Mouse (Mus musculus) NIH3T3 (cell line): ENCODE results near the gene Ppp1r14b.

Experiments
- DNase-seq: peaks from one replicate; pipeline ENCODE4 v3.0.0-alpha.2; 2012; ENCODE audit warnings: low read depth

Ppp1r14b gene

DNA sequence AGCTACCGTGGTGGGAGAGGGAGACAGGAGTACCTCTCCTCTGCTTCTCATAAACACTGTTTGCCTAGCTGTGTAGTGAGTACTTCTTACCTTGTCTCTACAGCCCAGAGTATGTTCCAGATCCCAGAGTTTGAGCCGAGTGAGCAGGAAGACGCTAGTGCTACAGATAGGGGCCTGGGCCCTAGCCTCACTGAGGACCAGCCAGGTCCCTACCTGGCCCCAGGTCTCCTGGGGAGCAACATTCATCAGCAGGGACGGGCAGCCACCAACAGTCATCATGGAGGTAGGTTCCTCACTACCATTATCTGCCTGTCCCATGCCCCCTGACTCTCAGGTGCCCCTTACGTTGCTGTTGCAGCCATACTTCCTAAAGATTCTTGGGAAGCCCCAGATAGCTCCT, 32.0 kb upstream of the Ppp1r14b start:
- no peak for DNase-seq

DNA sequence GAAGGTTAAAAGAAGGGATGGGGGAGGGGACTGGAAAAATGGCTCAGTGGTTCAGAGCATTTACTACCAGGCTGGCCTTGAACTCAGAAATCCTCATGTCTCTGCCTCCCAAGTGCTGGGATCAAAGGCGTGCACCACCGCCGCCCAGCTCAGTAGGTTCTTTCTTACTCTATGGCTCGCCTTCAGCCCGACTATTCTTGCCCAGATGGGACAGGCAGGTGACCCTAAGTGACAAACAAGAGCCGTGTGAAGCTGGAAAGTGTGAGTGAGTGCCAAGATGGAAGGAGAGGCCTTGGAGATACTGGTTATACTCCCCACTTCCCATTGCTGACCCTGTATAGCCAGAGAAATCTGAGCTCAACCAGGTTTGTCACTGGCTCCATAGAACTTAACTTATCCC, 31.1 kb upstream of the Ppp1r14b start:
- no peak for DNase-seq

DNA sequence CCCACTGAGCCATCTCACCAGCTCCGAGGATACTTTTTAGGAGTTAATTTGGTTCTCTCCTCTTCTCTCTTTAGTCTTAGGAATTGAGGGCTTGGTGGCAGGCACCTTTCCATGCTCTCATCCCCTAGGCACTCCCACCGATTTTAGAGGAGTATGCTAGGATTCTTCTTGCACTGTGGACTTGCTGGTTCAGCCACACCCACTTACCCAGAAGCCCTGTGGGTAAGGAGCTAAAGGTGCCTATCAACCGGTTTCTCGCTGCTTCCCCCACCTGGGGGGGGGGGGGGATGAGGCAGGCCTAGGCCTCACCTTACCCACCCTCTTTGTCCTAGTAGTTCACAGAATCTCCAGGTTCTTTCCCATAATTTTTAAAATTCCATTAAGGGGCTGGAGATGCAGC, 27.0 kb upstream of the Ppp1r14b start:
- no peak for DNase-seq

DNA sequence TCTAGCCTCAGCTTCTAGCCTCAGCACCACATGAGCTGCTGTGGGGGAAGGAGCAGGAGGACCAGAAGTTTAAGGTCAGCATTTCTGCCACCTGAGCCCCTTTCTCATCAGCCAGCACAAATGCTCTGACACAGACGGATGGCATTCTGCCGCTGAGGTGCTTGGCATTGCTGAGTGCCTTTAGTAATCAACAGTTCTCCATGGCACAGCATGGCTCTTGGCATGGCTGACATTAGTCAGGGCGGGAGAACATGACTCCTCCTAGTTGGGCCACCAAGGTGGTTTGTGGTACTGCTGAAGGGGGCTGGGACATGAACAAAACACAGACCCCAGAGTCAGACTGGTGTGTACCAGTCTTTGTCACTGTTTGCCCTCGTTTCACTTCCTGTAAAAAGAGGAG, 26.6 kb upstream of the Ppp1r14b start:
- DNase-seq: no peak

DNA sequence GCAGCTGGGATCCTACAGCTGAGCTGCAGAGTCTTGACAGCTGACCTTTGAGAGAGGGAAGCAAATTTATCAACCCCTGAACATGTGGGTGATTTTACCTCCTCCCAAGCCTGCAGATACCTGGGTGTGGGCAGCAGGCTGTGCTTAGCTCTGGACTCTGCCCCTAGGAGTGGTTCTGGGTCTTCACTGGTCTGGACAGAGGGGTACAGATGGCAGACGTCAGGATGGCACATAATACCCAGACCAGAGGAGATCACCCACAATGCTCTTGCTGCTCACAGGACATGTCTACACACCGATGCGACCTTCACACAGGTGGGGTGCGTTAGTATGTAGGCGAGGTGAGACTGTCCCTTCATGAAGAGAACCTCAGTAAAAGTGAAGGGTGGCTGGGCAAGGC, 25.2 kb upstream of the Ppp1r14b start:
- DNase-seq: no peak

DNA sequence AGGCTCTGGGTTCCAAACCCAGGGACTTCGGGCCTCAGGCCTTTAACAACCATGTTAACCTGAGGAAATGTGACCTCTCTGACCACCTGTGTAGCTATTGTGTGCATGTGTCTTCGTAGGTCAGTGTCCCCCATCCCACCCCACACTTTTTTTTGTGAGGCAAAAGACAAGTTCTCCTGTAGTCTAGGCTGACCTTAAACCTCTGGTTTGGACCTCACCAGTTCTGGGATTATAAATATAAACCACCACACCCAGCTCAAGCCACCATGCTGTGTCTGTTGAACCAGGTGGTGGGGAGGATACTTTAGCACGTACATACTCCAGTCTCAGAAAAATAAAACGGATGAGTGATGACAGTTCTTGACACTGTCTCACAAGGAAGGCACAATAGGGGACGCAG, 24.8 kb upstream of the Ppp1r14b start:
- no peak for DNase-seq

DNA sequence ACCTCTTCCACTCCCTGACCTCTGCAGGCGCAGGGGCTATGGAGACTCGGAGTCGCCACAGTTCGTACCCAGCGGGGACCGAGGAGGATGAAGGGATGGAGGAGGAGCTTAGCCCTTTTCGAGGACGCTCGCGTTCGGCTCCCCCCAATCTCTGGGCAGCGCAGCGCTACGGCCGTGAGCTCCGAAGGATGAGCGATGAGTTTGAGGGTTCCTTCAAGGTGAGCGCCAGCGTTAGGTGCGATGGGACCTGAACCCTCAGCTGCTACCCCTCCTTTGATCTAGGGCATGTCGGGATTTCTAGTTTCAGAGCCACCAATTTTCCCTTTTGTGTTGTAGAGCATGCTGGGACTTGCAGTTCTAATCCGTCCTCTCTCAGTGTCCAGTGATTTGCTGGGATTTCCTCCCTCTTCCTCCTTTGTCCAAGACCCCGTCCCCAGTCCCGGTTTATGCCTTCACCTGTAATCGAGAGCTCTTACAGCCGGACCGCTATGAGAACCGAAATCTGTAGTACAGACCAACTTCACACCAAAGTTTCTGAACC, 24.1 kb upstream of the Ppp1r14b start:
- peak; percentile 69 for DNase-seq

DNA sequence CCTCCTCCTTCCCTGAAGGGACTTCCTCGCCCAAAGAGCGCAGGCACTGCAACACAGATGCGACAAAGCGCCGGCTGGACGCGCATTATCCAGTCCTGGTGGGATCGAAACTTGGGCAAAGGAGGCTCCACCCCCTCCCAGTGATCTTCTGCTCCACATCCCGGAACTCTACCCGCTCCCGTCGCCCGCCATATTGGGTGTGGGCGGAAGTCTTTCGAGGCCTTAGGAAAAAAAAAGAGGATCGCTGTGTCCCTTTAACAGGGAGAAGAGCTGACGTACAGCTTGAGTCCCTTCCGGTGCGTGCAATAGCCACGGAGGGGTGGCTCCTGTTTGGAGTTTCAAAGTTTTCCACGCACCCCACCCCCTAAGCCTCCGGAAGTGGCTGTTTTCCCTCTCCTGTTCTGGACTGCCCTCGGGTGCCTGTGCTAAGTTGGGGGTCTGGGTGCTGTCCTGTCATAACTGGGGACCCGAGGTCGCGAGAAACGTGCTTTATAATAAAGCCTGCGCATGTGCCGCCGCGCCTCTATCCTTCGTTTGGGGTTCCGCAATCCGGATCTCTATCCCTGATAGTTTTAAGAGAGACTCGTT, 23.3 kb upstream of the Ppp1r14b start:
- DNase-seq: peak; percentile 96

DNA sequence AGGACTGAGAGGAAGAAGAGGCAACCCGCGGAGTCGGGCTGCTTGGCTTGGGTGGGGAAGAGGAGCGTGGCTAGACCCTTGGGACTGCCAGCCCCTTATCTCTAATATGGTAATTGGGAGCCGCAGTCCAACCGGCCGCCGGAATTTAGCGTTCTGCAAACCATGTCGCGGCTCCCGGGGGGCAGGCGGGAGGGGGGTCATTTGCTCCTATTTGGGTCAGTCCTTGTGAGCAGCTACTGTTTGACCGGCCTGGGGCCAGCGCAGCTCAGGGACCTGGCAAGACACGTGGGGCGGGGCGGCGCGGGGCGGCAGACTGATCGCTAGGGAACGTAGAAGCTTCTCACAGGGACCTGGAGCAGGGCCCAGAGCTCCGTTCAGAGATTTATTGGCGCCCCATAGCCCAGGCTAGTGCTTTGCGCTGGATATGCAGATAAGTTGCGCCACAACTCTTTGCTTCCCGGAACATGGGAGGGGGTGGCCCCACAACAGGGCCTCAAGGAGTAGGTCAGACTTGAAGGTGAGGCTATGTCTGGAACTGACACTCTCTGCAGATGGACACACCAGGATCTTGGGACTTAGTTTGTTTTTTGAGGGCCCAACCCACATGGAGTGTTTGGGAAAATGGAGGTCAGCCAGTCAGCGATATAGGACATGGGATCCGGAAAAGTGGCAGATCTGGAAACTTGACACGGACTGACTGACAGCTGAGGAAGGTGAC, 22.6 kb upstream of the Ppp1r14b start:
- DNase-seq: peak; percentile 92

DNA sequence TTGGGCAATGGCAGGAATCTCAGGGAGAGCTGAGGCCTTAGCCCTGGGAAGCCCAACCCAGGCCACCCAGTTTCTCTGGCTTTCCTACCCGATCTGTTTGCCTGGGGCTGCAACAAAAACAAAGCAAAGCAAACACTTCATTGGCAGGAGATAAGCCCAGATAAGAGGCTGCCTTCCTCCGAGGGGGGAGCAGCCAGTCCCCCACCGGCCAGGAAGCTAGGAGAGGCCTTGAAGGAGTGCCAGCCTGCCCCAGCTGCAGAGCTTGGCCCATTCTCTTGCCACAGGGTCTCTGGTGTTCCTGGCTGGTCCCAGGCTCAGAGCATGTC, 22.1 kb upstream of the Ppp1r14b start:
- DNase-seq: peak; percentile 70

DNA sequence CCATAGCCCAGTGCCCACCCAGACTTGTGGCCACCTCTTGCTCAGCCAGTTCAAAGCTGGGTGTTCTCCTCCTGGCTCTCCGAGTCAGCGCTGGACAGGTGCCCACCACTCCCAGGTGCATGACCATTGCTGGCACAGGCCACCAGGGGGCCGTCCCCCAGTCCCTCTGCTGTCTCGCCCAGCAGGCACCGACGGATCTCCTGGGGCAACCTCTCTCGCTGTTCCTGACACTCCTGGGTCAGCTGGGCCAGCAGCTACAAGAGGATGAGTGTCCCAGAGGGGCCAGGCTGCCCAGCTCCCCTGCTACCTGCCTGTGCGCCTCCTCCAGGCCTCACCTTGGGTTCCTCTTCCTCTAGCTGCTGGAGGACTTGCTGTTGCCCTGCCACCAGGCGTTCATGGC, 20.7 kb upstream of the Ppp1r14b start:
- peak; percentile 69 for DNase-seq

DNA sequence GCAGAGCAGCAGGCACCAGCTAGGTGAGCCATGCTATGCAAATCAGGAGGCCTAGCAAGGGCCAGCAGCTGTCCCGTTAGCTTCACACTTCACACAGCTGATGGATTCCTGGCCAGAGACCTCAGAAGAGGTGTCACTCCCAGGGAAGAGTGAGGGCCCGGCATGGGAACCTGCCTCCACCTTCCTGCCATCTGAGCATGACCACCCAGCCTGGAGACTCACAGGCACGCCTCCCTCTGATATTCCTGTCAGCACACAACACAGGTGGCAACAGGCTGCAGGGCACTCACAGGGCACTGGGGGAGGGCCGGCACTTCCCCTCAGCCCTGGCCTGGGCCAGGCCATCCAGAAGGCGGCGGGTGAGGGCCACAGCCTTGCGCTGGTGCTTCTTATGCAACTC, 19.3 kb upstream of the Ppp1r14b start:
- no peak for DNase-seq

DNA sequence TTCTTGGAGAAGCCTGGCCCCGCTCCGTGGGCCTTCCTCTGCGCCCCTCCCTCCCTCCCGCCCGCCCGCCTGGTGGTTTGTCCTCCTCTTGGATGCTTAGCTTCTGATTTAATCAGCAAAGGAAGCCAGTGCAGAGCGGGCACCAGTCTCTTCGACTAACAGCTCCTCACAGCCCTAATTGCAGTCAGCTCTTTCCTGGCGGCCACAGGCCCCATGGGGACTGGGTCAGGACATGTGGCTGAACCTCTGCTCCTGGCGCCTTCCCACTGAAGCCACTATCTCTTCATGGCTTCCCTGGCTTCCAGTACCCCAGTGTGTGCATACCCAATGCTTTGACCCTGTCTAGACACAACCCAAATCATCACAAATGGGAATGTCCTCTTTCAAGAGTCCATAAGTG, 18.3 kb upstream of the Ppp1r14b start:
- no peak for DNase-seq

DNA sequence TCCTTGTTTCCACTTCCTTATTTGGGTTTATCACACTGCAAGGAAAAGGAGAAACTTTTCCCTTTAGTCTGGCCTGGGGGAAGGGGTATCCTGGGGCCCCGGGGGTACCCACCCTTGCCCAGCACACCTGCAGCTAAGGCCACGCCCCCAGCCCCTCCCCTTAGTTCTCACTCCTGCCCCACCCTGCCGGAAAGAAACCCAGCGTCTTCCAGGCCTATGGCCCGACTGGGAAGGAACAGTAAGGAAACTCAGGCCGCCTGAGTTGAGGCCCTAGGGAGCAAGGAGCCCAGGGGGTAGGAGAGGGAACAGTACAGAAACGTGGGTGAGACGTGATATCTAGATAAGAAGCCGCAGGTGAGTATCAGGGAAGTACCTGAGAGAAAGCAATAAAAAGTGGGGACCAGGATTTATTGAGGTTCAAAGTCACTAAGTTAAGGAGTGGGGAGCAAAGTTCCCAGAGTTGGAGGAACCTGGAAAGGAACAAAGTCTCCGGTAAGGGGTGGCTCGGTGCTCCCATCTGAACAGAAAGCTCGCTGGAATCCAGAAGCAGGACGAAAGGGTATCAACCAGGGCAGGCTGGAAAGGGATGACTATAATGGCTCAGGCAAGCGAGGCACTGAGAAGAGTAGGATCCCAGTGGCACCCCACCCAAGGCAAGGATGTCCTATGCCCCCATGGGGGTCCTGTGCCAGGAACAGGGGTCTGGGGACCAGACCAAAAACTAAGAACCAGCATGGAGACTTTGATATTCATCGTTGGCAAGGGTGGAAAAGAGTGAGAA, 6.1 kb upstream of the Ppp1r14b start:
- peak; percentile 63 for DNase-seq

DNA sequence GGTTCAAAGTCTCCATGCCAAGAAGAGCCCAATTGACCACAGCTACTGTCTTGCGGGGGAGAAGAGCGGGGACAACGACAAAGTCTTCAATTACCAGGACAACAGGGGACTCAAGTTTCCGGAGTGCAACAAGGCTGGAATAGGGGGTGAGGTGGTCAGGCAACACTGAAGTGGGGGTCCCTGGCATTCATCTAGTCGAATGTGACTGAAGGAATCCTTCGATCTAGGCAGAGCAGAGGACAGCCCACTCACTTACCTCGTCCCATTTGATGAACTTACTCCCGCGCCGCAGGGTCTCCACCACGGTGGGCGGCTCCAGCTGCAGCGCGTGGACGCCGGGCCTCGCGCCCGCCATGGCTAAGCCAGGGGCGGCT, 5.5 kb upstream of the Ppp1r14b start:
- no peak for DNase-seq

DNA sequence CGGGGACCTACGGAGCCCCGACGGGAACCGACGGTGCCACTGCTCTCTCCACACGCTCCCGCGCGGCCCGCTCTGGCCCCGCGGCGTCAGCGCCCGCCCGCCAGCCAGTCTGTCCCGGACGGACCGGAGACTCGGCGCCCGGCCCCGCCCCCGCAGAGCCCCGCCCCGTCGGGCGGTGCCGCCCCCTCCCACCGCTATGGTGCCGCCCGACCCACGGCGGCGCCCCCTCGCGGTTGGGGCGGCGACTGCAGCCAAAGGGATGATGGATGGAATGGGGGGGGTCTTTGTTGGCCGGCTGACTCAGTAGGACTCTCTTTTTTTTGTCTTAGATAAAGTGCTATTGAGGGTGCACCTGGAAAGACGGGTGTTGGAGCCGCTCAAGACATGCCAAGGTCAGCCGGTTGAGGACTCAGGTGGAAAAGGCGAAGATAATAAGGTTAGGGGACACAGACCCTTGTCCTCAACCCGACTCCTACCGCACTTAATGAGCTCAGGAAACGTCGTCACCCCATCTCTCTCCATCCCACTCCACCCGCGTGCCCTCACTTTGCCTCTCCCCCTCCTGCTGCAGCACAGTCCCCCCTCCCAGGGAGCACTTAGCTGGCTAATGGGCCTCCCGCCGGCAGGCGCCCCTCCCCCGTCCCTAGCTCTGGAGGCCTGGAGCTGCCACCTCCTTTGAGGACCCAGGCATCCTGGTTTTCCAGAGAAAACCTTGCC, 4.9 kb upstream of the Ppp1r14b start:
- peak; percentile 92 for DNase-seq

DNA sequence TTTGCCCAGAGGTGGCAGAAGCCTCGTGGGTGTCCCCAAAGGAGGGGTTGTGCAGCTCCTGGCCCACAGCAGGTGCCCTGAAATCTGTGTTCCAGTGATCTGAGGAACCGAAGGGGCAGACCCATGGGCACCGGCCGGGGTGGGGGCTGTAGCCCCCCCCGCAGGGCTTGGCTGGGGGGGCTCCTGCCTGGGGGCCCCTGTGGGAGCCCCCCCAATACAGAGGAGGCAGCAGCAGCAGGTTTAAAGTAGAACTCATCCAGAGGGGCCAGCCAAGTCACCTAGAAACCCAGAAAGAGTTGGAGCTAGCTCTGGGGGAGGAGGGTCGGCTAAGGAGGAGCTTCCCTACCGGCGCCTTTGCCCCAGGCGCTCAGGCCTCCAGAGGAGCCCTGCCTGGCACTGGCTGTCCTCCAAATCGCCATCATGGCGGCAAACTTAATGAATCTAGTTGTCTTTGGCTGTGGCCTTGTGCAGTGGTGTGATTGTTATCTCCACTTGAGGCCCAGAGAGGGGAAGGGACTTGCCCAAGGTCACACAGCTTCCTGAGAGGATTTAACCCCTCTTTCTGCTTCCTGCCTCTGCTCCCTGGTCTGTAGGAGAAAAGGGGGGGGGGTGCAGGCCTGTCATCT, 4.2 kb upstream of the Ppp1r14b start:
- DNase-seq: peak; percentile 38

DNA sequence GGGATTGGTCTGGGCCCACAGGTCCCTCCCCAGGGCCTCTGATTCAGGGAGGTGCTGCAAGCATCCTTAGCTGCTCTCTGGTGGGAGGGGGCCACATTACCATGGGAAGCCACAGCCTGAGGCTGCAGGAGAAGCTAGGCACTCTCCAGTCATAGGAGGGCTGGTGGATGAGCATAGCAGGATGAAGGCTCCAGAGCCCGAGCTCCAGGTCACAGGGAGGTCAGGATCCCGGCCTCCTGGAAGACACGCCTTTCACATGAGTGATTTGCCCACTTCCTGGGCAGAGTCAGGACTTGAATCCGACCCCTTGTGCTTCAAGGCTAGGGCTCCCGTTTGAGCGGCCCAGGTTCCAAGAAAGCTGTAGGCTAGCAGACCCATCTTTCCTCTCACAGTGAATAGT, 3.1 kb upstream of the Ppp1r14b start:
- no peak for DNase-seq

DNA sequence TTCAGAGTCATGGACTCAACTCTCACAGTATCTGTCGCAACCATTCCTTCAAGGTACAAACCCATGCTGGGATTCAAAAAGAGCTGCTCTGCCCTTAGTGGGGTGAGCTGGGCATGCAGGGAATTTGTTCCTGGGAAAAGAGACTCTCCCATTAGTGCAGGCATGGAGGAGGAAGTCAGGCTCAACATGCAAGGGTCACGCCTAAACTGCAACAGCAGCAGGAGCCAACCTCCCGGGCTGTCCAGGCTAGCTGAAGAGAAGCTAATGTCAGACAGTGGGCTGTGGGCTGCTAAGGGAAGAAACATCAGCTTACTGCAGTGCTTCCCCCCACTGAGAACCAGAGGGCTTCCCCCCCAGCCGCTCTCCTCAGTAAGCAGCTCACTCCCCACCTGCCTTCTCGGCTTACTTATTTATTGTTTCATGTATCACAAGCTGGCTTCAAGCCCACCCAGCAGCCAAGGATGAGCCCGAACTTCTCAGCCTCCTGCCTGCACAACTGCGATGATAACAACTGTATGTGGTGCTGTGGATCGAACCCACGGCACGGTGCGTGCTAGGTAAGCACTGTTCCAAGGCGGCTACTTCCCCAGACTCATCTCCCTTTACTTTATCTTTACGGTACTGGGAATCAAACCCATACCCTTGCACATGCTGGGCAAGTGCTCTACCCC, 2.4 kb upstream of the Ppp1r14b start:
- DNase-seq: no peak

DNA sequence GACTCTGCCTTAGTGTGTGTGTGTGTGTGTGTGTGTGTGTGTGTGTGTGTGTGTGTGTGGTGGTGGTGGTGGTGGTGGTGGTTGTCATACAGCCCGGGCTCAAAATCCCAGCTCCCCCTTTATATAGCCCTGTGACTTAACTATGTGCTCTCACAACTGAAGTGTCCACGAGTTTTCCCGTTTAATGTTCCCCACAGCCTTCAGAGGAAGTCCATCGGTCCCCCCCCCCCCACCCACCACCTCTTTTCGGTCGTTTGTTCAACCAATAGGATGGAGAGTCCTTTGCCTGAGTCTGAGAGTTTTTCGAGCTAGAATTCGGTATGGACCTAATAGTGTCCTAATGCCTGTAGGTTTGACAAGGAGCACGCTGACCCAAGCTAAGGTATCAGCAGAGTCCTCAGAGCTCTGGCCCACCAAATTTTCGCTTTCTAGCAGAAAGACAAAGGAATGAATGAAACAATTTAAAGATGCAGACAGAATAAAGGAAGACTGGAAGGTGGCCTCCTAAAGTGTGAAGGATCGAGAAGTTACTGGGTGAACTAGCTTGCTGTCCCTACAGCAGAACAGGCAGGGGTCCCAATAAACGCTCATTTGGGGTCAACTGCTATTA, 1.1 kb upstream of the Ppp1r14b start:
- DNase-seq: no peak
